Mouse (Mus musculus) limb, embryonic 14.5 days (tissue): ENCODE measurements around the gene Kcnq5. TPM values are rescaled to one million over a fixed set of nuclear protein-coding genes. Genes with fewer than 3 reads are reported as not detected.
"Not testable (repeated sequence)": the region's sequence is repeated elsewhere in the genome, so short reads cannot be mapped to it uniquely, and the experiment has no call there.

Experiments
- ATAC-seq: fragments of 200-750 bp; cut with Nextera tagmentation; 2 replicates; pipeline ENCODE4 v1.8.0; 2017; ENCODE audit warnings: low read depth, moderate number of reproducible peaks, moderate TSS enrichment; ENCODE audit not compliant: low FRiP score
- DNase-seq: peaks from one replicate; pipeline ENCODE4 v3.0.0-alpha.2; 2015; ENCODE audit warnings: low spot score
- H3K27ac ChIP-seq: fragments of 300-500 bp; sonication (generic); replicated peaks from 2 replicates; pipeline ENCODE4 v1.5.1; 2014; ENCODE audit warnings: low read depth, mild to moderate bottlenecking, low read length, moderate library complexity, mixed read lengths
- H3K27me3 ChIP-seq: fragments of 300-500 bp; sonication (generic); 2 replicates; pipeline ENCODE4 v1.6.1; 2014; ENCODE audit warnings: low read length, mixed read lengths; ENCODE audit not compliant: control insufficient read depth, insufficient read depth
- H3K36me3 ChIP-seq: fragments of 300-500 bp; sonication (generic); 2 replicates; pipeline ENCODE4 v1.6.1; 2014; ENCODE audit warnings: mild to moderate bottlenecking, low read length, moderate library complexity, mixed read lengths; ENCODE audit not compliant: control insufficient read depth, insufficient read depth
- H3K4me1 ChIP-seq: fragments of 300-500 bp; sonication (generic); 2 replicates; pipeline ENCODE4 v1.6.1; 2014; ENCODE audit warnings: antibody characterized with exemption, low read length, mixed read lengths; ENCODE audit not compliant: control insufficient read depth, insufficient read depth
- H3K4me2 ChIP-seq: fragments of 300-500 bp; sonication (generic); replicated peaks from 2 replicates; pipeline ENCODE4 v1.6.1; 2014; ENCODE audit warnings: low read depth, mild to moderate bottlenecking, low read length, moderate library complexity; ENCODE audit not compliant: severe bottlenecking
- H3K4me3 ChIP-seq: fragments of 300-500 bp; sonication (generic); replicated peaks from 2 replicates; pipeline ENCODE4 v1.5.1; 2014; ENCODE audit warnings: low read length
- H3K9ac ChIP-seq: fragments of 300-500 bp; sonication (generic); 2 replicates; pipeline ENCODE4 v1.6.1; 2014; ENCODE audit warnings: mild to moderate bottlenecking, low read depth, low read length, moderate library complexity; ENCODE audit not compliant: severe bottlenecking
- H3K9me3 ChIP-seq: fragments of 300-500 bp; sonication (generic); 2 replicates; pipeline ENCODE4 v1.6.1; 2016; ENCODE audit warnings: low read length; ENCODE audit not compliant: control insufficient read depth
- POLR2A ChIP-seq: fragments of 200-500 bp; IDR thresholded peaks from 2 replicates; pipeline ENCODE4 v1.8.0; 2012; ENCODE audit warnings: inconsistent platforms, mild to moderate bottlenecking, moderate library complexity, borderline replicate concordance; ENCODE audit not compliant: insufficient read depth, insufficient read length; ENCODE audit errors: extremely low read depth
- WGBS: fragments of 180-500 bp; shearing (Covaris S2); extraction: QIAGEN DNeasy Blood & Tissue Kit; methylation state at CpG from one replicate; pipeline ENCODE4 v1.1.7; 2014; 5-methylcytosine and 5-hydroxymethylcytosine counted together
- polyA plus RNA-seq, 2 experiments: library from polyadenylated mRNA; depleted of rRNA in 1 of 2; stranded (reverse) in 1 of 2; unstranded in 1 of 2; fragments of >200 nt; fragmentation: Nextera tagmentation in 1 of 2; extraction: Ambion mirVana in 1 of 2; gene quantifications; 2 replicates each; pipeline versions ENCODE4 v1.2.1 to v1.2.3; 2012 to 2014

Gene Kcnq5
- polyA plus RNA-seq, 2 experiments: 2.3 to 2.5 TPM

DNA sequence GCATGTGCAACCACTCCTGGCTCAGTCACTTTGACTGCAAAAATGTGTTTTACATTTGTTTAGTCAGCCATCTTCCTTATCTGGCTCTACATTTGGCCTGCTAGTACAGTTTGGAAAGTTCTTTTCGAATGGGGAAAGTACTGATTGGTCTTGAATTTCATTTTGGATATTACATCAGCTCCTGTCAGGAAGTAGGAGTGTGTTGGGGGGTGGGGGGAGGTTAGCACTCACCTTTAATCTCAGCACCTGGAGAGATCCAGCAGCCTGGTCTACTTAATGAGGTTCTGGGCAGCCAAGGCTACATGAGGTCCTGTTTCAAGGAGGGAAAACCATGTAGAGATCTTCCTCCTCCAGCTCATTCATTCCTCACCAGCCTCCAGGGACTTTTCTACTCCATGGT lies 578.5 kb downstream of the Kcnq5 start, which contains the start of gene Khdc1b:
Gene Khdc1b, plus strand, starts transcription at position 301 of the 400 bp plus-strand sequence.
- no peak for TF ChIP-seq POLR2A
- Histone ChIP-seq H3K27ac (no peak within 1 kb of the TSS), H3K9me3 (no peaks in the 10 kb centered on the region), H3K4me2 (no peak within 1 kb of the TSS), H3K9ac (no peak within 1 kb of the TSS), H3K4me3 (no peak within 1 kb of the TSS), H3K27me3 (no peaks in the 10 kb centered on the region), H3K4me1 (no peaks in the 10 kb centered on the region), H3K36me3 (no peaks in the 10 kb centered on the region)
- WGBS: 86% methylated on average over 1 of the region's 1 CpGs
- no peak for ATAC-seq
- DNase-seq: no peak

DNA sequence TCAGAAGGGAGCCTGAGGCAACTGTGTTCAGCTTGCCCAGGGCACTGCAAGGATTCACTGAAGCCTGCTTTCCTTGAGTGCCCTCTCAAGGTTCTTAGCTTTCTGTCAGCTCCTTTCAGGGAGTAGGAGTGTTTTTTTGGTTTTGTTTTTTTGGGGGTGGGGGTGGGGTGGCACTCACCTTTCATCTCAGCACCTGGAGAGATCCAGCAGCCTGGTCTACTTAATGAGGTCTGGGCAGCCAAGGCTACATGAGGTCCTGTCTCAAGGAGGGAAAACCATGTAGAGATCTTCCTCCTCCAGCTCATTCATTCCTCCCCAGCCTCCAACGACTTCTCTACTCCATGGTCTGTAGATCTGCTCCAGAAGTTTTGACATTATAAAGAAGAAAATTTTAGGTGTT lies 593.7 kb downstream of the Kcnq5 start, which contains the start of gene Khdc1c:
Gene Khdc1c, plus strand, starts transcription at position 301 of the 400 bp plus-strand sequence.
- H3K4me2 ChIP-seq, H3K4me3 ChIP-seq, H3K27me3 ChIP-seq, H3K36me3 ChIP-seq, H3K27ac ChIP-seq, H3K9me3 ChIP-seq, DNase-seq, H3K9ac ChIP-seq, H3K4me1 ChIP-seq, ATAC-seq: not testable (repeated sequence)
- WGBS: 73% methylated on average over 1 of the region's 1 CpGs

DNA sequence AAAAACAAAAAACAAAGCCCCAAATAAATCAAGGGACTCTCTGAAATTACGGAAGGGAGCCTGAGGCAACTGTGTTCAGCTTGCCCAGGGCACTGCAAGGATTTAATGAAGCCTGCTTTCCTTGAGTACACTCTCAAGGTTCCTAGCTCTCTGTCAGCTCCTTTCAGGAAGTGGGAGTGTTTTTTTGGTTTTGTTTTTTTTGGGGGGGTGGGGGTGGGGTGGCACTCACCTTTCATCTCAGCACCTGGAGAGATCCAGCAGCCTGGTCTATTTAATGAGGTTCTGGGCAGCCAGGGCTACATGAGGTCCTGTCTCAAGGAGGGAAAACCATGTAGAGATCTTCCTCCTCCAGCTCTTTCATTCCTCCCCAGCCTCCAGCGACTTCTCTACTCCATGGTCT lies 612.4 kb downstream of the Kcnq5 start, which contains the start of gene Khdc1a:
Gene Khdc1a, plus strand, starts transcription at position 301 of the 400 bp plus-strand sequence.
- no peaks in the 10 kb centered on the region for H3K27me3 ChIP-seq
- H3K4me2 ChIP-seq: no peak within 1 kb of the TSS
- H3K9ac ChIP-seq: no peak within 1 kb of the TSS
- no peaks in the 10 kb centered on the region for H3K9me3 ChIP-seq
- H3K27ac ChIP-seq: no peak within 1 kb of the TSS
- H3K4me1 ChIP-seq: no peaks in the 10 kb centered on the region
- no peaks in the 10 kb centered on the region for H3K36me3 ChIP-seq
- no peak within 1 kb of the TSS for H3K4me3 ChIP-seq
- ATAC-seq: no peak
- no peak for TF ChIP-seq POLR2A
- WGBS: 65% methylated on average over 2 of the region's 2 CpGs
- no peak for DNase-seq
